Mouse (Mus musculus) heart, adult 18-20 months (tissue): ENCODE measurements around the gene Lcn3. TPM values are rescaled to one million over a fixed set of nuclear protein-coding genes. Genes with fewer than 3 reads are reported as not detected.
"Not testable (repeated sequence)": the region's sequence is repeated elsewhere in the genome, so short reads cannot be mapped to it uniquely, and the experiment has no call there.

Experiments
- DNase-seq, 2 experiments: peaks; one replicate each; pipeline ENCODE4 v3.0.0; 2021 to 2022; ENCODE audit warnings: mixed read lengths in 1 of 2
- long read RNA-seq, 2 experiments: library from polyadenylated mRNA; stranded (forward); transcript quantifications; one replicate each; pipeline ENCODE4 v2.0.0; 2021
- total RNA-seq, 2 experiments: library from RNA; stranded (reverse); gene quantifications; 2 replicates each; pipeline ENCODE4 v1.2.3; 2021

Lcn3 gene
- total RNA-seq, result not detected
- long read RNA-seq, experiment 1, result 0 reads
- long read RNA-seq, experiment 2, result 0 reads

DNA sequence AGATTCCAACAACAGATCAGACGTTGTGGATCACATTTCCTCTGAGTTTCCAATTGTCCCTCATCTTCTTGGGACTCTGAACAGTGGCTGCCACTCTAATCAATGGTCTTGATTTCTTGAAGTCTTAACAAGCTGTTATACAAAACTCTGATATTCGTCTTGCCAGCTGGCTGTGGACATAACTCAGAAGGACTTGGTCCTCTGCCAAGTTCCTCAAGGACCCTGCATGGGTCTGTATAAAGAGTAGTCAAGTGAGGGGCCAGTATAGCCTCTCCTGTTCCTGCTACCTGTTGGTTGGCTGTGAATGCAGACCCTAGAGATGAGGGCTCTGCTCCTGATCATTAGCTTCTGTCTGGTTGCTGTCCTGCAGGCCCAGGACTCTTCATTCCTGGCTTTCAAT is at the start of gene Lcn3:
Gene Lcn3, plus strand, starts transcription at position 301 of the 400 bp plus-strand sequence.
- DNase-seq, result no peak

DNA sequence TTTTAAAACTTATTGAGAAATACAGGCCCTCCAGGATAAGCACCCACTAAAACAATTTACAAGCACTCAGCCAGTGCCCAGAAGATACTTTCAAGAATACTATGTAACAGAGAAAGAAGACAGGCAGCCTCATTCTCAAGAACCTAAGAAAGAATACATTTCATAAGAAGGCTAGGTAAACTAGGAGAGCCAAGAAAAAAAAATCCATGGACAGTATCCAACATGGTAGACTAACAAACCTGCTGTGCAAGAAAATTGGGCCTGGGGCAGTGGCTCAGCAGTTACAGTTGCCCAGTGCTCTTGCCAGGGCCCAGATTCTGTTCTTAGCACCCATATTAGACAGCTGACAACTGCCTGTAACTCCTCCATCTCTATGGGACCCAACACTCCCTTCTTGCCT is 48.1 kb upstream of the Lcn3 start:
- no peak for DNase-seq

DNA sequence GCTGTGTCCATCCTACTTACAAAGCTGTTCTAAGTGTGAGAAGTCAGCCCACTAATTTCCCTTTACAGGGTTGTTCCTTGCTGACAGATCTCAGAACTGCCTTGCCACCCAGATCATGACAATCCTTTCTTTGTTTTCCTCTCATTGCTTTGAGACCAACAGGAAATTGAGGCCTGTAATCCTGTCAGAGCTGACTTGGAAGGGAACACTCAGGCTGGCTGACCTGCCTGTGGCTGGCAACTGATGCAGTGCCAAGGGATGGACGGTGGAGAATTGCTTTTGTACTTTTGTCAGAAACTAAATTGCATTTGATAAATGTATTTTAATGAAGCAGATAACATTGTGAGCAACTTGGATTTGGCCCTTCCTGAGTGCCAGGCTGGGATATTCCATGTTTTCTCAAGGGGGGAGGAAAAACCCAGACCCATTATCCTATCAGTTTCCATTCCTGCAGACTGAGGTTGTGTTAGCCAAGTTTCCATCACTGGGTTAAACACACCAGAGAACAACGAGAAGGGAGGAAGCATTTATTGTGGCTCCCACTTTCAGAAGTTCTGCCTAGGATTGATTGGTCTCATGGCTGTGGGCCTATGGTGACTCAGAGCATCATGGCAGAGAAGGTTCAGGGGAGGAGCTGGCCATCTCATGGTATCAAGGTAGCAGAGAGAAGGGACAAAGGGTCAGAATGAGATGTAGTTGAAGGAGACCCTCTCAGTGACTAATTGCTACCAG is 32.0 kb upstream of the Lcn3 start:
- no peak for DNase-seq

DNA sequence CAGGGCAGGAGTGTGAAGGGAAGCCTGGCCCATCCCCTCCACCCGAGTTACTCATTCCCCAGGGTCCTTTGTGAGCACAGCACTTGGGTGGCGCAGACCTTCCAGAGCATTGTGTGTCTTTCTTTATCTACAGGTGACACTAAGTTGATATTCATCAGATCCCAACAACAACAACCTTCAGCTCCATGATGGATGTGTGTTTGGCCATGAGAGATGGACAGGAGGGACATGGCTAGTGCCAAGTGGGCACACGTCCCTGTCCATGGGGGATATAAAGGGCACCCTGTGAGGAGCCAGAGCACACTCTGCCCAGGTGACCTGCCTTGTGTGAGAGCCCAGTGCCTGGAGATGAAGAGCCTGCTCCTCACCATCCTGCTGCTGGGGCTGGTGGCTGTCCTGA is 28.7 kb upstream of the Lcn3 start, which contains the start of gene Obp2b:
Gene Obp2b, plus strand, starts transcription at position 301 of the 400 bp plus-strand sequence.
- not testable (repeated sequence) for DNase-seq

DNA sequence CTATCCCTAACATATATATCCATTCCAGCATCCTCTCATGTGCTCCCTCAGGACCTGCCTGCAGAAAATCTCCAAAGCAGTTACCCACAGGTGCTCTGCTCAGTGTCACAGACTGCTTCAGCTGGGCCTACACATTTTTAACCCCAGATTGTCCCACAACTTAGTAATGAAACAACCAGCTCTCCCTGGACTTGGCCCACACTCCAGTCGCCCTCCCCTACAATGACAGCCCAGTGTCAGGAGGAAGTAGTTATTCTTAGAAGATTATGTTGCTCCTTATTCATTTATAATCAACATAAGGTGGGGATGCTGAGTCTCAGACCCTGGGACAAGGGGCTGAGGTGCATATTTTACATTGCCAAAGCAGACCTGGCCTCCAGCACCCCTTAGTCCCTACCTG is 23.7 kb upstream of the Lcn3 start:
- no peak for DNase-seq

DNA sequence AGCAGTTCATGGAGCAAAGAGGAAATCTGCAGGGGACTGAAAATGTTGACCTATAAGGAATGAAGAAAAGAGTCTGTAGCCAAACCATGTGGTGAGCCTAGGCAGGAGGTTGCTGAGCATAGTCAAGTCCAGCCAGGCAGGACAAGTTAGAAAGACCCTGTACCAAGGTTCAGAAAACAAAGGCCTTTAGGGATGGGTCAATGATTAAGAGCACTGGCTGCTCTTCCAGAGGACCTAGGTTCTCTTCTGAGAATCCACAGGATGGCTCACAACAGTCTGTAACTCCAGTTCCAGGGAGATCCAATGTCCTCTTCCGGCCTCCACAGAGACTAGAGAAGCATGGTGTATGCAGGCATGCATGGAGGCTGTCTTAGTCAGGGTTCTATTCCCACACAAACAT is 11.2 kb upstream of the Lcn3 start:
- DNase-seq, result no peak

DNA sequence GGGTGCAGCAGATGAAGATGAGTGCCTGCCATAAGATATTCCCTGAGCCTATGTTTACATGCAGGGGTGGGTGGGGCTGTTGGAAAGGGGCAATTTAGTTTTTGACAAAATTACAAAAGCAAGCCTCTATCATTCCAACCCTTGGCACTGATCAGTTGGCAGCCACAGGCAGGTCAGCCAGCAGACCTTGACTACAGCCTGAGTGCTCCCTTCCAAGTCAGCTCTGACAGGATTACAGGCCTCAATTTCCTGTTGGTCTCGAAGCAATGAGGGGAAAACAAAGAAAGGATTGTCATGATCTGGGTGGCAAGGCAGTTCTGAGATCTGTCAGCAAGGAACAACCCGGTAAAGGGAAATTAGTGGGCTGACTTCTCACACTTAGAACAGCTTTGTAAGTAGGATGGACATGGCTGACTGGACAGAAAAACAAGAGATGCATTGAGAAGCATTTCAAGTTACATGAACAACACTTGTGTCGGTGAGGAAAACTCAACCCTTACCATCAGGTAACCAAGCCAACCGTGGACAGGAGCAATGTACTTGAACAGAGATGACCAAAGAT is 7.2 kb upstream of the Lcn3 start:
- no peak for DNase-seq

DNA sequence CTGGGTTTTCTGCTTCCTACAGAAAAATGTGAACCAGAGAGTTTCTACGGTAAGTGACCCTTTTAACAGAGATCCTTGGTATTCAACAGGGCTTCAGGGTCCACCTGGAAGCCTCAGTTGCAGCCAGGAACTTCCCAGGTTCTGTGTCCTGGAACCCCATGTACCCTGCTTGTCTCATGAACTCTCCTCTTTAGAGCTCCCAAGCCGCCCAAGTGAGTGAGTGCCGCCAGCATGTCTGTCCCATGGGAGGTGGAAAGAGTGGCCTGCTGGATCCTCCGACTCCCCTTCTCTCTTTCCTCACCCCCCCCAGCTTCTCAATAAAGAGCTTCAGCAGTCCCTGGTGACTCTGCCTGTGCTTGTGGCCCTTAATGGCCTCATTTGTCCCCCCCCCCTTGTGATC is 2.4 kb downstream of the Lcn3 start:
- no peak for DNase-seq

DNA sequence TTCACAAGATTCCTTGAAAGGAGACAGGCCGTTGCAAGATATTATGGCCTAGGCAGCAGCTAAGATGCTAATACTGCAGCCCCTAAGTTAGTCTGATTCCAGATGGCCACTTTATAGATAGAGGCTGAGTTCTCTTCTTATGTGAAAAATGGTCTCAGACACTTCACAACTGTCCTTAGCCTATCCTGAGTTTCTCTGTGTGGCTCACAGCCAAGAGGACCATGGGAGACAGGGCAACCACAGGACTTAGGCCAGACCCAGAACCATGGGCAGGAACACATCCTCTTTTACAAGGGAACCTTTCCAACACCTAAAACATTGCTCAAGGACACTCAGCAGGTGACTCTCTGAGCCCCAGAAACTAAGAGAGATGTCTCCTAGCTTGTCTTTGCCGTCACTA is 8.1 kb downstream of the Lcn3 start:
- peak in 1 of 2 experiments; percentile 10 for DNase-seq

DNA sequence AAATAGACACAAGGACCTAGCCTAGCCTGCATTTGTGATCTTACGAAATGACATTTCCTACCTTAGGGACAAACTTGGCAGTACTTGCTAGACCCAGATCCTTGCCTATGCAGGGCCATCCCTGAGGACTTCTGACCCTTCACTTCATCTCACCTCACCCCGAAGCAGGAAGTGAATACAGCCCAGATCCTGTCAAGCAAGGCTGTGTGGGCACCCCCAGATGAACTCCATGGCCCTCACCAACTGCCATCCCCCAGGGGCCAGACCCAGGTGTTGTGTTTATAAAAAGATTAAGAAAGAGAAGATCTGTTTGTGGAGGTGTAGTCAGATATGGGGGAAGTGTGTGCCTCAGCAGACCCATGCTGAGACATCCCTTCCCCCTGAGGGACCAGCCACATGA is 9.3 kb downstream of the Lcn3 start:
- no peak for DNase-seq

DNA sequence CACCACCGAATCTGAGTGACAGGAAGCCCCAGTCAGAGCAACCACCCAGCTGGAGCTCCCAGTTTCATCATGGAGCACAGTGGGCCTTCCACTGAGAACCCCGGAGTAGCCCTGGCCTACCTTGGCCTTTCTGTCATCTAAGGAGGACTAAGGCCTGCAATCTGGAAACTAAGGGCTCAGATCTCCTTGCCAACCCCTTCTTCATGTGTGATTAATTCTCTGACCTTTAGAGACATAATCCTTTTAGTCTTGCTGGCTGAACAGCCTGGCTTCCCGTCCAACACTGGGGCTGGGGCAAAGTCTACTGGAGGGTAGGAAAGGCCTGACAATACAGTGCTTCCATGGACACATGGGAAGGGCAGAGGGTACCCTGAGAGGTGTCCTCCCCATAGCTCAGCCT is 10.6 kb downstream of the Lcn3 start:
- DNase-seq, result no peak

DNA sequence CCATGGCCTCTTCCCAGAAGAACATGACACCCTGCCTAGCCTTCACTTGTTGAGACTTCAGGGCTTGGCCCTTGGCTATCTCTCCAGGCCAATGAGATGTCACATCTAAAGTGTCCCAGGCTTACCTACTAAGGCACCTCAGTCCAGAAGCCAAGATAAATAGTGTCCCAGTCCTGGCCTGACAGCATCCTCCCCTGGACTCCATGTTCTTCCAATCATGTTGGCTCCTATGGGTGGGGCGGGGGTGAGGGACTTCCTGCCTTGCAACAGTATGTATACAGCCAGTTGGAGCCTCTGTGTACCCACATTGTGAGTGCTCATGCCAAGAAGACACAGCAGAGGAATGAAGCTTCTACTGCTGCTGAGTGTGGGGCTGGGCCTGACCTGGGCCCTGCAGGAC is 11.3 kb downstream of the Lcn3 start, which contains the start of gene Lcn11:
Gene Lcn11, plus strand, starts transcription at position 301 of the 400 bp plus-strand sequence.
- DNase-seq, result no peak

DNA sequence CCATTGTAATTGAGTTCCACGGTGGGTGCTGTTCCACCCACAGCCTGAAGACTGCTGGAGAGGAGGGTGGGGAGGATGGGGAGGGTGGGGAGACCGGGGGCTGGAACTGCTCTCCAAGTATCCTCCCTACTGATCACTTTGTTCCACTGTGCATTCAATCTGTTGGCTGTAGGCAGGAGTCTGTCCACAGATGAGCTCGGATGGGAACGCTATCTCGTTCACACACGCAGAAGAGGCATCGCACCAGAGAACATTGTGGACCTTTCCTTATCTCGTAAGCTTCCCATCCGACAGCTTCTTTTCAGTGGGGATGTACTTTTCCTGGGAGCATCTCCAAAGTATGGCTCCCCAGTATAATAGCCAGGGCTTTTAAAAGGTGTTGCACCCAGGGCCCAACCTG is 13.7 kb downstream of the Lcn3 start:
- DNase-seq, result no peak

DNA sequence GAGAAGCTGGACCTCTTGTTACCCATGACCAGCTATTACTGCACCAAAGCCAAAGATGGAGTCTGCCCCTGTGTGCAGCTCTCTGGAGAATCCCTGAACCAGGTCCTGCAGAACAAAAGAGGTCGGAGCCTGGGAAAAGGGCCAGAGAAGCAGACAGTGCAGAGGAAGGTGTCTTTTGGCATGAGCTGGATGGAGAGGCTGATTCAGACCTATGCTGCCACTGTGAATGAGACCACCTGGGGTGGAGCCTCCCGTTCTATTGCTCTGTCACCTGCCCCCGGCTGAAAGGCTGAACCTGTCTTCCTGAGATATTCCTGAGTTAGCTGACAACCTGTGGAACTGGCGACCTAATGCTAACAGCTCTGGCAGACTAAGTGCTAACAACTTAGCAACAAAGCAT is 15.6 kb downstream of the Lcn3 start:
- DNase-seq, result no peak

DNA sequence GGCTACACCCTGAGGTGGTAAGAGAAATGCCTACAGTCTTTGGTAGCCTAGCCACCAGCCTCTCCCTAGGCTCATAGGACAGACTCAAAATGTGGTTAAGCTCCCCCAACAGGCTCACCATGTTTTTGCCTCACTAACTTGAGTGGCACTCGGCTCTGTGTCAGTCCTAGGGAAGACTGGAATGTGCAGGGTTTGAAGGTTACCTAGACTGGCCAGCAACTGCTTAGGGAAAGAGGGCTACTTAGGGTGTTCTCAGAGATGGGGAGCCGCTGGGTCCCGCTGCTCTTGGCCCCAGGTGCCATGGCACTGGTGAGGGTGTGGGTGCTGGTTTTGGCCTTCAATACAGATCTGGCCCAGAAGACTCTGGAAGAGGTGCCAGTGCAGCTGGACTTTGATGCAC is 16.6 kb downstream of the Lcn3 start, which contains the start of gene Gm13539:
Gene Gm13539, plus strand, starts transcription at position 301 of the 400 bp plus-strand sequence.
- no peak for DNase-seq

DNA sequence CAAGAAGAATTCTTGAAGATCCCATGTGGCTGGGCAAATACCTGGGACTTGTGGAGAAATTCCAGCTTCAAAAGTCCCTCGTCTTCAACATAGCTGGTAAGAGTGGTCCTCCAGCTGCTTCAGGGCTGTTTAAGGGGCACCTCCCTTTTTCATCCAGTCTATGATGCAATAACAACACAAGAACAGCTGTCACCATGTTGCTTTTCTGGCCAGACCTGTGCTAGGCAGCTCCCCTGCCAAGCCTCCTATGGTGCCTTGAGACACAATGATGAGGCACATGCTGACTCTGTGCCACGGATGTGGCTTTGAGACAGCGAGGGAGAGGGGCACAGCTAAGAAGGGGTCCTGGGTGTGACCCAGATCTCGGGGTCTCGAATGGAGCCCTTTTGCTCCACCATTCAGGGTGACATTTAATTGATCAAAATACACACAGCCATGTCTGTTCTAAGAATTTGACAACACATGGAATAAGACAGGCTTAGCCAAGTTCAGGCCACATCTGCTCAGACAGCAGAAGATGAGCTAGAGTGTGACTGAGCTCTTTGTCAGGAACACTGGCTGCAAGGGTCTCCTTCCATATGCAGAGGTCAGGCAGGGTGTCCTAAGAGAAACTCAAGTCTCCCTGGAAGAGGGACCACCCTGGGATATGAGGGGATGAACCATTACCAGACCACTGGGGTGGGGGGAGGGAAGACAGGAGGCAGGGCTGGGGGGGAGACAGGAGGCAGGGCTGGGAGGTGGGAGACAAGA is 20.4 kb downstream of the Lcn3 start:
- peak in 1 of 2 experiments; percentile 2 for DNase-seq

DNA sequence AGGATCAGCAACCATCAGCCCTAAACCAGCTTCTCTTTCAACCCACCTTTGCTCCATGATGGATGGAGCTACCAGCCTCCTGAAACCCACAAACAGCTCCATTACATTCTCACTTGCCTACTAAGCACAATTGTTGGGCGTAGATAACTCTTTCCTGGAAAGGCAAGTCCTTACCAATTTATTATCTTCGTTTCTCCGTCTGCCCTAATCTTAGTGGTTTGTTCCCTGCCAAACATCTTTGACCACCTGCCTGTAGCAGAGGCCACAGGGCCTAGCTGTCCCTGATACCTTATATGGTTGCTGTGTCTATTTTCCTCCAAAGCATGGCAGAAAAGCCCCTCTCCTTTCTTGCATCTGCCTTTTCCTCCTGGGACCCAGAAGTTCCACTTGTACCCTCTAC is 23.7 kb downstream of the Lcn3 start:
- no peak for DNase-seq

DNA sequence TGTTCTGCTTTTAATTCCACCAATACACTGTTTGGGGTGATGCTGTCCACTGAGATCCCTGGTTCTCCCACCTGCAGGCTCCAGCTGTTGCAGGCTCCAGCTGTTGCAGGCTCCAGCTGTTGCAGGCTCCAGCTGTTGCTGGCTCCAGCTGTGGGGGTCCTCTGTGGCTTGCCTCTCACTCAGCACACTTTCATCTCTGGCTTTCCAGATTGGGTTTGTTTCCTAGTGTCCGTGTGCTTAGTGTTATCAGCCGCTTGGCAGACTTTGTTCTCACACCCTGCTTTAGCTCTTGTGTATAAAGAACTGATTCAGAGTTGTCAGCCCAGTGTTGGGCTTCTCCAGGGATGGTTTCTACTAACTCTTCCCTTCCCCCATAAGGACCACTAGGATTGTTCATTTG is 32.3 kb downstream of the Lcn3 start:
- peak; percentile 27 for DNase-seq

DNA sequence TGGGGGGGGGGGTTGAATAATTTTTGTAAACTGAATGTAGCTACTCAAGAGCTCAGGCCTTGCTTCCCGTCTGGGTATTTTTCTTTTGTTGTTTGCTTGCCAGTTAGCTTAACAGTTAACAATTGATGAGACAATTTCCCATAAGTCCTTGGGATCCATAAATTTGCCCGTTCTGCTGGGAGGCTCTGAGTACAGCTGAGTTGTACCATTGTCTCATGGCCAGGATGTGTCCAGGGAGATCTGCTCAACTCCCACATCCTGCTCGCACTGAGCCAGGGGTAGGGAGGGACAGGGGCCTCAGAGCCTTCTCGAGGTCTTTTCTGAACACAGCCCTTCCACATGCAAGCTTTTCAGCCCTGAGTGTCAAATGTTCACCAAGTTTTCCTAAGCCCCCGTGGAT is 32.7 kb downstream of the Lcn3 start:
- DNase-seq, result no peak

DNA sequence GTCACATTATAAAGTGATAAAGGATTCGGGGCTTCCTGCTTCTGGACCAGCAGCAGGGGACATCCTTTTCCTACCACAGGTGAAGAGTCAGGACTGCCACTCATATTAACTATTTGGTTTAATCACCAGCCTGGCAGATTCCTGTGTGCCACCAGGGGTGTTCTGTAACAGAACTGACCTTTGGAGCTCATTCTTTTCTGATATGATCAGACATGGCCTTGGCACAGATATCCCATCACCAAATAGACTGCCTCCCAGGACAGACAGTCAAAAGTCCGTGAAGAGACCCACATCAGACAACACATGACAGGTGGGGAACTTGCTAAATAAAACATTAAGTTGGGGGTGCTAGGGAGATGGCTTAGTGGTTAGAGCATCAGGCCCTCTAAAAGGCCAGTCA is 46.3 kb downstream of the Lcn3 start:
- no peak for DNase-seq

DNA sequence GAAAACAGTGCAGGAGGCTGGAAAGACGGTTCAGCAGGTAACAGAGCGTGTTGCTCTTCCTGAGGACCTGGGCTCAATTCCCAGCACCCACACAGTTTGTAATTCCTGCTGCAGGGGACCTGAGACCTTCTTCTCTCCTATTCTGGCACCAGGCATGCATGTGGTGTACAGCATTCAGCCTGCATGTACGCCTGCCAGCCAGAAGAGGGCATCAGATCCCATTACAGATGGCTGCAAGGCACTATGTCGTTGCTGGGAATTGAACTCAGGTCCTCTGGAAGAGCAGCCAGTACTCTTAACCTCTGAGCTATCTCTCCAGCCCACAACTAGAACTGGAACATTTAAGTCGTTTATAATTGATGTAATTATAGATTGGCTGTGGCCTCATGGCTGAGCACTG is 48.0 kb downstream of the Lcn3 start:
- DNase-seq, result no peak

DNA sequence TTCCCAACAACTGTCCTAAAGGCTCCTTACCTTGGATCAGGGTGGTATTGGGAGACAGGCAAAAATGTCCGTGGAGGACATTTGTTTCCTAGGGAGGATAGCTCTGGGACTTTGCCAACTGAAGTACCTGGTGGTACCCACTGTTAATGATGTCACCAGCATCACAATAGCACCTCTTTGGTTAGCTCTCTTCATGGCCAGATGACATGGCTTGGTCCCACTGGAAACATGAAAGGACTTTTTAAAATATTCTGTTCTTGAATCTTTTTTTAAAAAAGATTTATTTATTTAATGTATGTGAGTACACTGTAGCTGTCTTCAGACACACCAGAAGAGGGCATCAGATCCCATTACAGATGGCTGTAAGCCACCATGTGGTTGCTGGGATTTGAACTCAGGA is 50.4 kb downstream of the Lcn3 start, which contains the start of gene Glt6d1:
Gene Glt6d1, minus strand, starts transcription at position 101 of the 400 bp plus-strand sequence.
- DNase-seq, result not testable (repeated sequence)
